Mouse (Mus musculus) neural tube, embryonic 10.5 days (tissue): ENCODE data around the gene Tnnt3.
A peak's percentile ranks its signal among the peaks of the same experiment; 100 is the strongest.

Source experiments
- DNase-seq: peaks from one replicate; pipeline ENCODE4 v3.0.0-alpha.2; 2017; ENCODE audit warnings: low spot score; ENCODE audit errors: extremely low spot score

Gene Tnnt3

GRCm38 (mm10) chr7:142507453-142507852, 8.8 kb downstream of the Tnnt3 start:
- no peak for DNase-seq

- peak; percentile 68 for DNase-seq
Observed at GRCm38 (mm10) chr7:142509518-142509917, 10.9 kb downstream of the Tnnt3 start.

- peak; percentile 75 for DNase-seq
Observed at GRCm38 (mm10) chr7:142510021-142510777, 11.6 kb downstream of the Tnnt3 start.

DNA sequence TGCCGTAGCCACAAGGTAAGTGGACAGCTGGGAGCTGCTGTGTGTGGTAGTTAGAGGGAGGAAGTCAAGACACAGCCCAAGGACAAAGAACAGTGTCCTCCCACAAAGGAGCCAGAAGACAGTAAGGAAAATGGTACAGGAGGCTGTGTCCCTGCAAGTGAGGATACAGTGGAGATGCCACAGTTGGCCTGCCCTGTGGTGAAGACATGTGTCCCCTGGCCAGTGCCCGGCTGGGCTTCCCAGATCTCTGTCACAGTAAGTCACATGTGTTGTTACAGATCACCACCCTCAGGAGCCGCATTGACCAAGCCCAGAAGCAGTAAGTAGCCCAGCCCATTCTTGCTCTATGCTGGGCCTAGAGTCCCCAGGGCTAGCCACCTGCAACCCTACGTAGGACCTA, 15.4 kb downstream of the Tnnt3 start:
- no peak for DNase-seq

DNA sequence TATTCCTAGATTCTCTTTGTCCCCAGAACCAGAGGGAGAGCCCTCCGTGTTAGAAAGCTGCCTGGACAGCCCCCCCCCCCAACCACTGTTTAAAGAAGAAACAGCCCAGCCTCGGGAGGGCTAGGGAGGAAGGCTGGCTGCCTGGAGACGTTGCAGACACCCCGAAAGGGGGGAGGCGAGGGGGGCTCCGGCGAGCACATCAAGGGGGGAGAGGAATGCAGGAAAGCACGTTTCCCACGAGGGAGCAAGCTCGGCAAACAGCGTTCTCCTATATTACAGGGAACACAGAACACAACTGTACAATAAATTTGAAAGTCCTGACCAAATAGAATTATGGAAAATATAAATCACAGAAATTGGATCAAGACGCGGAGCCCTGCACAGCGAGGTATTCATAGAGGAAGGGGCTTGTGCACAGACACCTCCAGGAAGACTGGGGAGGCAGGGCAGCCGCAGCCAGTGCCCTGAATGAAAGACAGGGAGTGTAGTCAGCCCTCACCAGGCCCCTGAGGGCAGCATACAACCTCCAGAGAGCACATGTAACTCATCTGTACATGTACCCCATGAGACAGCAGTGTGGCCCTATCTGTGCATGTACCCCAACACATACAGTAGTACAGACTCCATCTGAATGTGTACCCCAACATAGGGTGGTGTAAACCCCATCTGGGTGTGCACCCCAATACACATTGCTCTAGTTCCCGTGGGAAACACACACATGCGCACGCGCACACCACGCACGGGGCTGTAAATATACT, 17.8 kb downstream of the Tnnt3 start:
- DNase-seq = no peak

GRCm38 (mm10) chr7:142517531-142517930, 18.9 kb downstream of the Tnnt3 start:
- no peak for DNase-seq

- no peak for DNase-seq
Observed at GRCm38 (mm10) chr7:142520331-142520730, 21.7 kb downstream of the Tnnt3 start.

DNA sequence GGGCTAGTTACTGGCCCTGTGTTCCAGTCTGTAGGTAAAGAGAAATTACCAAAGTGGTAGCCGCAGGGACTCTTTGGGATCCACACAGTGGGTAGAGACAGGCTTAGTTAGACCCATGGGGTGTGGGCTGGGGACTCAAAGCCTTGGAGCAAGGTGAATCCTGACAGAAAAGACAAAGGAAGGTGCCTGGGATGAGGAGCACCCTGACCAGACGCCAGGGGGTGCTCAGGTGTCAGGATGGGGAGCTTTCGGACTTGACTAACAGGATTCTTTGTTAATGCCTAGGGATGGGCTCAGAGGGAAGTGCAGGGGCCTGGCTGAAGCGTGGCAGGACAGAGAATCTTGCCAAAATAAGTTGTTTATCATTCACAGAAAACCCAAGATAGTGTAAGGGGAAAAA, 23.7 kb downstream of the Tnnt3 start:
- peak; percentile 62 for DNase-seq

DNA sequence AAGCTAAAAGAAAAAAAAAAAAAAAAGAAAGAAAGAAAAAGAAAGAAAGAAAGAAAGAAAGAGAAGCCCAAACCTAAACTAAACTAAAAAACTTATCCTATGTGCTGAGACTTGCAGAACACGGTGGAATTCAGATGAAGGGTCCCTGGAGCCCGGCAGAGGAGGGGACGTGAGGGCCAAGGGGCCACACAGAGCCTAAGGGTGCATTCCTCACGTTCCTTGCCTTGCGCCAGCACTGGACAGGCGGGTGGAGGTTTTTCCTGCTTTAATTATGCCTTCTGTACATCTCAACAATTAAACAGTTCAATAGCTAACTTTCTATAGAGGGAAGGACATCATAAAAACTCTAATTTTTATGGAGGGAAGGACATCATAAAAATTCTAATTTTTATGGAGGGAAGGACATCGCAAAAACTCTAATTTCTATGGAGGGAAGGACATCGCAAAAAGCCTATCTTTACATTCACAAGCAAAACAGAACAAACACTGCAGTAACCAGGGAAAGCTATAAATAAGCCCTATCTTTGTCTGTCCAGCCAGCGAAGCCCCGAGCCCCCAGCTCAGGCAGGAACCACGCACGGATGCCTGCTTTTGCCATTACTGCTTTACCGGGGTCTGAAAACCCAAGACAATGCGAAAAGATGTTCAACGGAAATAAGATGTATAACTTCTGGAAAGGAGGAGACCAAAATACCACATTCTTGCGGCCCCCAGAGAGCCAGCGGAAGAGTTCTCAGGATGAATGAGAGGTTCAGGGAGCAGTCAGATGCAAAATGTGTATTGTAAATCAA, 24.8 kb downstream of the Tnnt3 start:
- DNase-seq = peak; percentile 60

DNA sequence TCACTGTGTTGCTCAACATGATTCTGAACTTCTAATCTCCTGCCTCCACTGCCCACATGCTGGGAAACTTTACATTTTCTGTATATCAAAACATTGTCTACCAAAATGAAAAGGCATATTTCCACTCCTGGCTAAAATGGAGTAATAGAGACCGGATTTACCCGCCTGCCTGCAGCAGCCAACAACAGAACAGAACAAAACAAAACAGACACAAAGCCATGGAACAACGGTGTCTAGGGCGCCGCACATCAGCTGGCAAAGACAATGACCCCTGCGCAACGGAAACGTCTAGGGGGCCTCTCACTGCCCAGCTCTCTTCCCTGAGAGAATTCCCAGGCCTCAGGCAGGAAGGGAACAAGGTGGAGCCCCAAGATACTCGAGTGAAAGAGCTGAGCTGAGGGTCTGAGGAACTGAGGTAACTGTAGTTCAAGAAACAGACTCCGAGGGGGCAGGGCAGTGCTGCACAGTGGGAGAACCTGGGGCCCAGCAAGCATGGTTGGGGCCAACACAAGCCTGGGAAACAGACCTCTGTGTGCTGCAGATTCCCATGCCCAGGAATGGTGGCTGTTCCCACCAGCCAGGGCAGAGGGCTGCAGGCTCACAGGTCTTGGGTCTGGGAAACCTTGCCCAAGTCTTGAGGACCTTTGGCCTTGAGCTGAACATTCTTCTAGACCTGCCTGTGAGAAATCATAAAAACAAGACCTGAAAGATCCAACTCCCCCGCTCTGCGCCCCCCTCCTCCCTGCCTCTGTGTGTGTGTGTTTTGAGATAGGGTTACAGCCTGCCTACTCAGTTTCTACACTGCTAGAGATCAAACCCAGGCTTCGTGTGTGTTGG, 26.9 kb downstream of the Tnnt3 start:
- DNase-seq = peak; percentile 62

GRCm38 (mm10) chr7:142529350-142529749, 30.7 kb downstream of the Tnnt3 start:
- no peak for DNase-seq

DNA sequence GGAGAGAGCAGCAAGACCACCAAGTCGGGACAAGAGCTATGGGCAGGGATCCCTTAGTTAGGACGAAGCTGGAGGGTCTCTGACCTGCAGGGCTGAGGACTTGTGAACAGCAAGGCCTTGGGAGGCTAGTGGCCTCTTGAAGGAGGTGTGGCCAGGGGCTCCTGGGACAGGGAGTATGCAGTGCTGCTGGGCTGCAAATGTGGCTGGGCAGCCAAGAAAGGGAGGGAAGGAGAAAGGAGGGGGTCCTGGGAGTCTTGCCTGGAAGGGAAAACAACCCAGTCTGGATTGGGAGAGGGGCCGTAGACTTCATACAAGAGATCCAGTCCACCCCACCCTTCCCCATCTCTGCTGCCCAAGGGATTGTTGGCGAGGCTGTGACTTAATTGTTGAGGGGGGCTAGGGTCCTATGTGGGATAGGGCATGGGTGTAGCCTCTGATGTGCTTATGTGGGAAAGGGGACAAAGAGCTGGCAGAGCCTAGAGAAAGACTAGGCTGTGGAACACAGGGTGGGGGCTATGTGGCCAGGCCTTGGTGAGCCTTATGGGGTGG, 33.4 kb downstream of the Tnnt3 start:
- peak; percentile 27 for DNase-seq

DNA sequence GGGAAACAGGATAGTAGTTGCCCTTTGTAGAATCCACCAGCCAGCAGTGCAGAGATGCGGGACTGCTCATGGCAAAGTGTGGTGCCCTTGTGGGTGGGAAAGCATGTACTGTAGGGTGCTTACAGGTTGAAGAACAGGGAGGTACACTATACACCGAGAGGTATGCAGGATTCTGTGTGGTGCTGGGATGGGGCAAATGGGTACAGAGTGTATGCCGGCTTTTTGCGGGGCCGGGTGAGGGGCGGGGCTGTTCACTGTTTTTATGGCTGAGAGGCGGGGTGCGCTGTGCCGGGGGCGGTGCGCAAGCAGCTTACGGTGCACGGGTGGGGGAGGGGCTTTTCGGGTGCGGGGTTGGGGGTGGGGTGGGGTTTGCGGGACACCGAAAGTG, 34.0 kb downstream of the Tnnt3 start, which contains the start of gene Mrpl23:
Mrpl23 (plus strand) TSS at position 16 of the 388 bp plus-strand sequence.
- DNase-seq = no peak

DNA sequence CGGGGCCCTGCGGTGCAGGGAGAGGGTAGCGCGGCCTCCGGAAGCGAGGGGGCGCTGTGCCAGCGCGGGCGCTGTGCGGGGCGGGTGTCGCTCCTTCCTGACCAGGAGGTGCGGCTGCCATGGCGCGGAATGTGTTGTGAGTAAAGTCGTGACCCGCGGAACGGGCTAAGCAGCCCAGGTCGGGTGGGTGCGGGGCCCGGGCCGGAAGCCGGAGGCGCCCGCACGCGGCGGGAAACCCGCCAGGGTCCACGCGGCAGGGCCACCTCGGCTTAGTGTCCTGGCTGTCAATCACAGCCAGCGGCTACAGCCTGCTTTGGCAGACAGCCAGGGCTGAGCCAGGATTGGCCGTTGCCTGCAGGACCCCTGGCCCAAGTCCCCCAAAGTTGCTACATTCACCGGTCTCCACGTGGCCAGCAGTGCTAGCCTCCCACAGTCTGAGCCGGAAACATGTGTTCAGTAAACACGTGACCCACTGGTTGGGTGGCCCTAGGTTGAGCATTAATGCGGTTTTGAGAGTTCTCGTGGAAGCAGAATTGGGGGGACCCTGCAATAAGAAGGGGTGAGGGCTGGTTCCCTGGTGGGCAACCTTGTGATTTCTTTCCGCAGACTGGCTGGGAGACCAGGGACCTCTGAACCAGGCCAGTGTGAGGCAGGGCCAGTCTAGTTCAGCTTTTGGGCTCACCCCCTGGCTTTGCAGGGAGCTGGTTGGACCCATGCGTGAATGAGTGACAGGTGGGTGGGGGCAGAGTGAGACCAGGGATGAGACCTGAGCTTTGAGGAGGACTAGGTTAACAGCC, 34.6 kb downstream of the Tnnt3 start:
- peak; percentile 90 for DNase-seq

DNA sequence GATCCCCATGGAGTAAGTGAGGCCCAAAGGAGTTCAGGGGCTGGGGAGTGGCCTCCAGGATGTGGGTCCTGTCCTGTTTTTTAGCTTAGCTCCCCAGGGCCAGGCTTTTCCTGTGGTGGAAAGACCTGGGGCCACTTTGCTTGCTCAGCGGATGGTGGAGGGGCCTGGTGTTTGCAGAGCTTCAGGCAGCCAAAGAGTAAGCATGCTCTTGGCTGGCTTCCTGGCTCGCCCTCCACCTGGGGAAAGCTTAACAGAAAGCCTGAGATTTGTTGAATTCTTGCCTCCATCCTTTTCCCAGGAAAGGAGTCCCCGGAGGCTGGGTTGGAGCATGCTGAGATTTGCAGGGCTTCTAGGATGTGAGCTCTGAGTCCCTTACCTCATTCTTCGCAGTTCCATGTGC, 36.5 kb downstream of the Tnnt3 start:
- DNase-seq = no peak

DNA sequence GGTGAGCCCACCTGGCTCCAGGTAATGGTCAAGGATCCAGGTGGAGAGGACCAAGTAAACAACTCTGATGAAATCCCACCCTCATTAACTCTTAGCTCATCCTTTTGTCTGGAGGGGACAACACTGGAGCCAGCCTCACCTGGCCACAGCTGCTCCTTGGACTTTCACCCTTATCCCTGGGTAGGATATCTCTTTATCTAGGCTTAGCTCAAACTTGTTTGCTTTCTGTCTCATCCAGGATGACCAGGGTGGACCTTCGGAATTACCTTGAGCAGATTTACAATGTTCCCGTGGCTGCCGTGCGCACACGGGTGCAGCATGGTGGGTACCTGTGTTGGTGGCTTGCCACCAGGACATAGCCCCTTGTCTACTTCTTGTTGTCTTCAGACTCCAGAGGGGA, 37.2 kb downstream of the Tnnt3 start:
- DNase-seq = no peak

DNA sequence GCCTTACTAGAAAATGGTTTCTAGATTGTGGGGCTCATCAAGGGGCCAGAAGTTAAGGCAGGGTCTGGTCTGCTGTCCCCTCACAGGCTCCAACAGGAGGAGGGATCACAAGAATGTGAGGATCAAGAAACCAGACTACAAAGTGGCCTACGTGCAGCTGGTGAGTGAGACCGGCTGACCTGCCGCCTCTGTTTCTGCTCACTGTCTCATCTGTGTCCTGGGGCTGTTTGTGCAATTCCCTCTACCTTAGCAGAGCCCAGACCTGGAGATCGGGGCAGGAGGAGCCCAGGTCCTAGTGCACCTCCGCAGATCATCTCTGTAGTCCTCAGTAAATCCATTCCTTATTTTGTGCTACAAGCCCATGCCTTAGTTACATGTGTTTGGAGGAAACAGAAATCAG, 38.5 kb downstream of the Tnnt3 start:
- DNase-seq = peak; percentile 26

DNA sequence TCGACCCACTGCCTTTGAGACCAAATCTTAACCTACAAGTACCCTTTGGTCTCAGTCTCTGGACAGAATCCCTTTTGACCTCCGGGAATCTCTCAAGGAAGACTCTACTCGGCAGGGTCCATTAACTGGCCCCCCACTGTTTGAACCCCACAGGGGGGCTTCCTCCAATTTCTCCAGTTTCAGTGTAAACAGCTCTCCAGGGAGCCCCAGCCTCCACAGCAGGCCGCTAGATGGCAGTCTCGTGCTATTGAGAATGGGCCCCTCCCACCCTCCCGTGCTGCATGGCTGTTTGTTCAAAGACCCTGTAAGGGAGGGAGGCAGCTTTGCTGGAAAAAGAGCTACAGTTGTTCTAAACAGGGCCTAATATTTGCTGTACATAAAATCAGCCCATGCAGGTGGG, 39.2 kb downstream of the Tnnt3 start:
- DNase-seq = peak; percentile 92

DNA sequence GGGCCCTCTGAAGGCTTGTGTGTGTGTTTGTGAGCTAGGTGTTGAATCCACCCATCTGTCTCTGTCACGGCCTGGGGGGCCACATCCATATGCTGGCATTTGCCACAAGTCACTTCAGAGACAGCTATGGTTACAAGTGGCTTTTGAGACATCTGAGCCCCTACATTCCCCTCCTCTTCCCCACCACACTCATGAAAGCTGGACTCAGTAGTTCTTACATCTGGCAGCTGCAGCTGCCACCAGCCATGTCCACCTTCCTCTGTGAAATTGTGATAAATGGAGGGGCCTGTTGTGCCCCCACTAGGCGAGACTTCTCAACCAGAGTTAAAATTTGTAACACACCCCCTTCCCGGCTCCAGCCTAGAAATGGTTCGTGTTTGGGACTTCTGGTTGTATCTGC, 39.7 kb downstream of the Tnnt3 start:
- DNase-seq = peak; percentile 71

- no peak for DNase-seq
Observed at GRCm38 (mm10) chr7:142538766-142539165, 40.1 kb downstream of the Tnnt3 start.
